Mouse (Mus musculus) G1E-ER4 (cell line): ENCODE measurements around the gene Ccdc42. TPM values are rescaled to one million over a fixed set of nuclear protein-coding genes. Genes with fewer than 3 reads are reported as not detected.

Source experiments
- GATA1 ChIP-seq: IDR thresholded peaks from one replicate; pipeline ENCODE4 v1.8.0; 2012; ENCODE audit warnings: low read length, inconsistent platforms
- polyA plus RNA-seq: library from polyadenylated mRNA; stranded (reverse); fragments of >175 nt; gene quantifications from 2 replicates; pipeline ENCODE4 v1.2.3, GENCODE M21; 2012

The Ccdc42 gene
- not detected in 2 replicates for polyA plus RNA-seq

DNA sequence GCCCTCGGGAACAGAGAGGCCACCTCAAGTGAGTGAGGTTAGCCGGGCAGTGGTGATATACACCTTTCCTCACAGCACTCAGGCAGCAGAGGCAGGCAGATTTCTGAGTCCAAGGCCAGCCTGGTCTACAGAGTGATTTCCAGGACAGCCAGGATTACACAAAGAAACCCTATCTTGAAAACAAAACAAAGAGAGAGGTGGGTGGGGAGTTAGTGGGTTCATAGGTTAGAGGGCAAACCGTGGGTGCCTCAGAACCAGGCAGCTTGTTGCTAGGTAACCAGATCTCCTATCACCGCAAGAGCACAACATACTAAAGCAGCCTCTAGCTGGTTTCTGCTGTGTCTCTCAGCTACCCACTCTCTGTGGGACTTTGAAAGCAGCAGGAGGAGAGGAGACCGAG lies at the start of gene Ccdc42:
Gene Ccdc42, plus strand, starts transcription at position 301 of the 400 bp plus-strand sequence.
- no peak for TF ChIP-seq GATA1

DNA sequence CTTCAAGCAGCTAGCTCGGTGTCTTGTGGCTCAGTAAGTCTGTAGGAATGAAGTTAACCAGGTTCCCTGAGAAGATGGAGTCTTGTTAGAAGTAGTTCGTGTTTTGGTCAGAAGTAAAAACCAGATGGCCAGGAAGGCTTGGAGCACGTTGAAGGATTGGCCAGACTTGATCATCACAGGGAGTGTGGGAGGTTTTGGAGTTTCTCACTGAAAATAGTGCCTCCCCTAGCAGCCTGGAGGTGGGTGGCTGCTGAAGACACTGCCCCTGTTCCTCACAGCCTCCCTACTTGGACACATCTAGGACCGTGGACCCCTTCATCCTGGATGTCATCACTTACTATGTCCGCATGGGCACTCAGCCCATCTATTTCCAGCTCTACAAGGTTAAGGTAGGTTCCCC lies 47.2 kb upstream of the Ccdc42 start:
- no peak for TF ChIP-seq GATA1

DNA sequence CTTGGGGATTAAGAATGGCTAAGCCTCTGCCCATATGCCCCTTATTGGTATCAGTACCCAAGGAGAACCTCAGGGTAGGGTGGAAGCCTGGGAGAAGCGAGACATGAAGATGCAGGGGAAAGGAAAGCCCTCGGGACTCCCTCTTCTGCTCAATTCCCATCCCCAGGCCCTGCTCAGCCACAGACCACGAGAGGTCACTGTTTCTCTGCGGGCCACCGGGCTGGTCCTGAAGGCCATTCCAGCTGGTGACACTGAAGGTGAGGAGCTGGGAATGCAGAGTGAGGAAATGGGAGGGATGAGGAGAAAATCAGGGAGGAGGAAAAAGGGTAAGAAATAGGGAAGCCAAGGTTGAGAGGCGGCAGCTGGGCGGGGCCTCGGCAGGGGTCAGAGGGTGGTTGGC lies 42.3 kb upstream of the Ccdc42 start:
- TF ChIP-seq GATA1 = no peak

DNA sequence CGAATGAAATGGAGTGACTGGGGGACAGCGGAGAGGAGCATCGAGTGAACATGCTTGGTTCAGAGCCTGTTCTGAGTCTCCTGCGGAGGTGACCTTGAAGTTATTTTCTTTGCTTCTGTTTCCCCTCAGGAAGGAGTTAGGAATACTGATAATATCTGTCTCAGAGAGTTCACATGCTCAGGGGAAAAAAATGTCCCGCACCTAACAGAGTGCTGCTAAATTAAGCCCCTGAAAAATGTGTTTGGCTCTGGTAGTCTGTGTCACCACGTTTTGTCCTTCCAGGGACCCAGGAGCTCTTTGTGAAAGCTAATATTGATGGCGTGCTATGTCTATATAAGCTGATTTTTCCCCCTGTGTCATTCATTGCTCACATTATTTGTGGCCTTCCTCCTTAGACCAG lies 41.6 kb upstream of the Ccdc42 start:
- no peak for TF ChIP-seq GATA1

DNA sequence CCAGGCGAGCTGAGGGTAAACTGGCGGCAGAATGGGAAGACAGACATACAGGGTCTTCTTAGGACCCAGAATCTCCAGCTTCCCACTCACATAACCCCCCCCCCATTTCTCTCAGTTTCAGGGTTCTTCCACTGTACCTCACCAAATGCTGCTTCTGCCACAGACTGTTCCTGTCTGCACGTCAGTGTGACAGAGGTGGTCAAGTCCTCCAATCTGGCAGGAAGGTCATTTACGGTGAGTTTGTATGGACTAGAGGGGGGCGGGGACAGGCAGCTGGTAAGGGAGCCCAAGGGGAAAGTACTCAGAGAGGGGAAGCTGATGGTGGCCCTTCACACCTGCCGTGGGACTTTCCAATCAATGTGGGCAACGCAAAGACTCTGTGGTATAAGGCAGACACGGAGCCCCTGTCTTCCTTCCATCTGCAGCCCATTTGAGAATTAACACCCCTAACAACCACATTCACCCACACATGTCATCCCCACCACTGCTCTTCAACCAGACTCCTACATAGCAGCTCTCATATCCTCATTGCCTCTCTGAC lies 41.1 kb upstream of the Ccdc42 start:
- no peak for TF ChIP-seq GATA1

DNA sequence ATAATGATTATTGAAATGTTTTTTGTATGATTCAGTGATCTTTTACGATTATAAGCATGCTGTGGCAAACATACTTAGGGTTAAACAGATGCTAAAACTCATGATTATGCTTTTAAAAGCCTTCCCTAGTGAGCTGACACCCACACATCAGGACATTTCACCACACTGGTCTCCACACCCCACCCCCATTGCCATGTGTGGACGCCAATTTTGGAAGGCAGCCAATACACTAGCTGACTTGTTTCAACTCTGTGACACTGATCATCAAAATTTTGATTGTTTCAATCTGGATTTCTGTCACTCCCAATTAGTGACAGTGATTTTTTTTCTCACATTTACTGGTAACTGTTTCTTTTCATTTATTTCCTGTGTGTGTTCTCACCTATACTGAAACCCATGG lies 39.3 kb upstream of the Ccdc42 start:
- TF ChIP-seq GATA1 = no peak

DNA sequence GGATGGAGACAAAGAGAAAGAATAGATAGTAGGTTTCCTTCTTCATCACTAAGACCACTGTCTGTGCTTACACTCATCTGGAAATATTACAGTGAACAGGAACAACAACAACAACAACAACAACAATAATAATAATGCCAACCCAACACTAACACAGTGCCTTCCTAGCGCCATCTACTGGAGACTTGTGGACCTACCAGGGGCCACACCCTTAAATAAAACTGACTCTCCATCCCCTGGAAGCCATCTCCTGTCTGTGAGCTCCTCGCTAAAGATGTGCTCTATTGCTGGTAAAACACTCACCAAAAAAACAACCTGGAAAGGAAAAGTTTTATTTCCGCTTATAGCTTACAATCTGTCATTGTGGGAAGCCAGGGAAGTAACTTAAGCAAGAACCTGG lies 37.2 kb upstream of the Ccdc42 start:
- TF ChIP-seq GATA1 = no peak

DNA sequence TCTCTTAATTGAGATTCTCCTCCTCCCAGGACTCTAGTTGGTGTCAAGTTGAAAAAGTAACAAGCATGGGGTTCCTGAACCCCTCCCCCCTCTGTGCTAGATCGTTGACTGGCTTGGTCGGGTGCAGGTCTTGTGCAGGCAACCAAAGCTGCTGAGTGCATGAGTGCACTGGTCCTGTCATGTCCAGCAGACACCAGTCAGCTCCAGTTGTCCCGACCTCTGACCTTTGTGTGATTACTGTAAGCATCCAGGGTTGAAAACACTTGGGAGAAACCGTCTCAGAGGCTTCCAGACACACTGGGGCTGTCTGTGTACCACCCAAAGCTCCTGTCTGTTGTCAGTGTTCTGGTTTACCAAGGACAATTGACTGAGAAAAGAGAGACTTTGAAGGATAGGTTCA lies 36.5 kb upstream of the Ccdc42 start:
- no peak for TF ChIP-seq GATA1

DNA sequence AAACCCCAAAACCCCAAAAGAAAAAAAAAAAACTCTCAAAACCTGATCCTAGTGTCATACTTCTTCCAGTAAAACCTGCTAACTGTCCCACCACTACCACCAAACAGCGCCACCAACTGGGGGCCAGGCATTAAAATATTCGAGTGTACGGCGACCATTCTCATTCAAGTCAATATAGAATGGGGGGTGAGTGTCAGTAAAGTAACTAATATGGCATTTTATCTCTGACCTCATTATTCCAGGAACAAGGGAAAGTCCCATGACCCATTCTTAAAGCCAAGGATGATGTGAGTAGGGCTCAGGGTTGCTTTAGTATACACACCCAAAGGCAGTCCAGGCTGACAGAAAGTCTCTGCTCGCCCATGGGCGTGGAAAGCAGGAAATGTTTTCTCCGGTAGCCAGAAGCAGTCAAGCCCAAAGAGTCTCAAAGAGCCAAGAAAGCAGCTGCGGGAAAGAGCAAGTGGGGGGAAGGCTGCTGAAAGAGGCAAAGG lies 32.8 kb upstream of the Ccdc42 start:
- TF ChIP-seq GATA1 = no peak

DNA sequence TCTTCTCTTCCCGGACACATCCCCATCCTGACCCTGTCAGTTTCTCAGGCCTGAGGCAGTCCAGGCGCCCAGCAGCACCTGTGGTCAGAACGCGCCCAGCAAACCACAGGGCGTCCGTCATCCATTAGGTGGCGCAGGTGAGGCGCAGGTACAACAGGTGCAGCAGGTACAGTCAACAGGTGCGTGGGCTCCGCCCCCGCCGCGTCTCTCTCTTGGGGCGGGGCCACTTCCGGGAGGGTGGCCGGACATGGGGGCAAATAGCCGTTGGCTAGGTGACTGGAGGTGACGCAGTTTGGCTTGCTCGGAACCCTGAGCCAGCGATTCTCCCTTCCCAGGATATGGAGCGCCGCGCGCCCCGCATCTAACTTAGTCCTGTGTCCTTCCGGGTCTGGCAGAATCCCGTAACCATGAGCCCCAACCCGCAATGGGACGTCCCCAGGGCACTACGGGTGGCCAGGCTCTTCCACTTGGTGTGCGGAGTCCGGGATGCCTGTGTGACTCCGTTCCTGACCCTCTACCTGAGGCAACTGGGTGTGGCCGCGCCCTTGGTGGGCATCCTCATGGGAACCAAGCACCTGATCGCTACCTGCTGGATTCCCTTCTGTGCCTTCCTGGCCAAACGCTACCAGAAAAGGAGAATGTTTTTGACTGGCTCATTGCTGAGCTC lies 30.8 kb upstream of the Ccdc42 start, which contains the start of gene Mfsd6l:
Gene Mfsd6l, plus strand, starts transcription at position 269 of the 667 bp plus-strand sequence.
- TF ChIP-seq GATA1 = no peak

DNA sequence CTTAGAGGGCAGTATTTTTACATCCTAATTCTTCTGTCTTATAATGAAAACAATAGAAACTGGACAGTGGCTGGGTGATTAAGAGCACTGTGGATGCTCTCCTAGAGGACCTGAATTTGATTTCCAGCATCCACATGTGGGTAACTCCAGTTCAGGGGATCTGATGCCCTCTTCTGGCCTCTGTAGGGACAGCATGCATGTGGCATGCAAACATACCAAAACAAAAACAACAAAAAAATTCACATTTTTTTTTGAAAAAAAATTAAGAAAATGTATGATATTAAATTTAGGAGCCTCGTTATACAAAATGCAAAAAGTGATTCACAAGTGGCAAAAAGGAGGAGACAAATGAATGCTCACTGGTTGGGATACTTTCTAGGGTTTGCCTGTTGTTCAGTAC lies 27.3 kb upstream of the Ccdc42 start:
- TF ChIP-seq GATA1 = no peak

DNA sequence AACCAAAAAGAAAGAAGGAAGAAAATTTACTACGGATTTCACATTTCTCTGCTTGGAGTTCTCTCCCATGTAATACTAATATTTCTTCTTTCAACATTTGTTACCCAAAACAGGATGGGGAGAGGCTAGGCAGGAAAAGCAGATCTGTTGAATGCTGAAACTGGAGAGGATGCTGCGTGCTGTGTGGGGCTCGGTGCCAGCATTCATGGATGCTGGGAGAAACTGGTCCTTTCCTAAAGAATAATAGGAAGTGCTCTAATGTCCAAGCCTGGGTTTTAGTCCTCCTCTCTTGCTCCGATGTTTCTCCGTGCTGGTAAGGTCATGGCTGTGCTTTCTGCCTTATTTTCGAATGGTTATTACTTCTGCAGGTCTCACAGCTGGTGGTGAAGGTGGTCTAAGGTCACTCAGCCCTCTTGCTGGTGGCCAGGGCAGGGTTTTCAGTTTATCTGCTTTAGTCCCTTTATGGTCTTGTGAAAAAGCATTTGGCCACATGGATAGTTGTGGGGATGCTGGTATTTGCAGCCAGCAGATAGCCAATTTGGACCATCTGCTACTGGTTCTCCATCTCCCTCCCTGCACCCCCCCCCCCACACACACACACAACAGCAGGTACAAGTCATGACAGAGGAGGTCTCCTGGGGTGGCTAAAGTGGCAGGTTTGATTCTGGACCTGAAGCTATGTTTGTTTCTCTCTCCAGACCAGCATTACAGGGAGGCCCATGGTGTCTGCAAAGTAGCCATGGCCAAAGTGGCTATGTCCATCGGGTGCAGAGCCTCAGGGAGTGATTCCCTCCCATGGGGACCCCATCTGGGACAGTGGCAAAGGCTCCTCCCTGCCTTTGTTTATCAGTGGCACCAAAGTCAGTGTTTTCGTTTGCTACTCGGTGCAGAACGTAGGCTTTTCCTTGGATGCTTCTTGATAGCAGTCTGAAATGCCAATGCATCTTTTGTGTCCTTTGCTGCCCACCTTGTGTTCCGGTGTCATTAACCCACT lies 24.6 kb upstream of the Ccdc42 start:
- no peak for TF ChIP-seq GATA1

DNA sequence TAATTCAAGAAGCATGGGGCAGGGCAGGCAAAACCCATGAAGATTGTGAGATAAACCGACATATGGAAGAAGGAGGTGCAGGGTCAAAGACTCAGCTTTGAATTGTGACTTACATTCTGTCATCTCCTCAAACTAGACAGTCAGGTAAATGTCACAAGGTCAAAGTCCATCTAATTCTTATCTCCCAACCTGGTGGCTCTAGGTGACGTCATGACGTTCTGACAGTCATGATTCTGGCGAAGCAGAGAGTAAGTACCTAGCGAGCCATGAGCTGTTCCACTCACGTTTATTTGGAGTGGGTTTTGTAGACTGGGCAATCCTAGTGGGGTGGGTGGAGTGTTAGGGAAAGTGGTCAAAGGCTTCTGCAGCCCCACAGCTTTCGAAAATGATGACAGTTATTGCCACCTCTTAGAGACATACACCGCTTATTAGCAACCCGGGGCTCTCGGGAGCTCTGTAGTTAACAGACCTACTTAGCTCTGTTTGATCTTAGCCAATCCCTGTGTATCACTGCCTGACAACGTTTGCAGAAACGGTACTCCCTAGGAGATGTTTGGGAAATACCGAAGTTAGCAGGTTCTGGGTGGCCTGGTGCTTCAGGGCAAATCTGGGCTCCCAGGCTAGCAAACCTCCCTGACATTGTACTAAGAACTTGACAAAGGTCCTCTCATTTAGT lies 22.3 kb upstream of the Ccdc42 start:
- TF ChIP-seq GATA1 = no peak

DNA sequence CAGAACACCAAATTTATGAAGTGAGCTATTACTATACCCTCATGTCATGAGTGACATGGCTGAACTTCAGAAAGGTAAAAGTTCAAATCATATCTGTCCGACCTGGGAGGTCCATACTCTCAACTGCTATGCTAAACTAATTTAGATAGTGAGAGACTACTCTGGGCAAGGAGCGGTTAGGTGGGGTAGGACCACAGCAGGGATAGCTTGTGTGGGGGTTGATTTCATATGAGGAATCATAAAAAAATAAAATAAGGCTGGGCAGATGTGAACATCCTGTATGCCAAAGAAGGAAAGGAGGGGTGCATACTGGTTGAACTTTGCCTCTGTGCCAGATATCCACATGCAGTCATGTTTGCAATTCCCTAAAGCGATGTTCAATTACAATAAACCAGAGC lies 21.8 kb upstream of the Ccdc42 start:
- no peak for TF ChIP-seq GATA1

DNA sequence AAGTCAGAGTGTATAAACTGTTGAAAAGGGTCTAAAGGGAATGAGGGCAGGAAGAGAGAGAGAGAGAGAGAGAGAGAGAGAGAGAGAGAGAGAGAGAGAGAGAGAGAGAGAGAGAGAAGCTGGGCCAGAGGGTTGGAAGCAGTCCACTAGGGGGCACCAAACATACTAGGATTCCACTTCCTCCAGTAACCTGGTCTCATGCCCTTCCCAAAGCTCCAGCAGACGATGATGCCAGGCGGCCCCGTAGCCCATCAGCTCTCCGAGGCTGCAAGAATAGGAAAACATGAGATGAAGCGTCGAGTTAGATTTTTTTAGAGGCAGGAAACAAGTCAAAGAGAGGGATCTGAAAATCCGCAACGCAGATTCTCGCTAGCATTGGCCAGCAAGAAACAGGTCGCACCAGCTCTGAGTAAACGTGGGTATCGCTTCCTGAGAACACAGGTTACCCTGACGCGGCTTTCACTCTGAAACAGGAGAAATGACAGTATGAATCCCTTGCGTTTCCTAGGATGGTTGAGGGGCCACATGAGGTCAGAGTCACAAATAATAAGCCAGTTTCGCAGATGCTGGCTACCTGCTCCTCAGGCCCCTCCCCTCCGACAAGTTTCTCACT lies 20.3 kb upstream of the Ccdc42 start:
- no peak for TF ChIP-seq GATA1
